Mouse (Mus musculus): ENCODE results near the gene Rb1.

Rb1 gene

GRCm38 (mm10) chr14:73262210-73262609 lies 63.4 kb downstream of the Rb1 start:
- DNase-seq (ENCODE audit: low spot score) = no peak

GRCm38 (mm10) chr14:73258181-73258580 lies 67.4 kb downstream of the Rb1 start:
- no peak for DNase-seq (ENCODE audit: low spot score)

- DNase-seq (ENCODE audit: low spot score) = no peak
These were observed 68.3 kb downstream of the Rb1 start for GRCm38 (mm10) chr14:73257348-73257747.

- DNase-seq (ENCODE audit: low spot score) = no peak
These were observed 70.1 kb downstream of the Rb1 start for GRCm38 (mm10) chr14:73255426-73255970.

- no peak for DNase-seq (ENCODE audit: low spot score)
These were observed 71.2 kb downstream of the Rb1 start for GRCm38 (mm10) chr14:73254412-73254811.

GRCm38 (mm10) chr14:73253453-73254251 lies 72.0 kb downstream of the Rb1 start:
- DNase-seq (ENCODE audit: low spot score) = no peak

GRCm38 (mm10) chr14:73252276-73252675 lies 73.3 kb downstream of the Rb1 start:
- no peak for DNase-seq (ENCODE audit: low spot score)

- no peak for DNase-seq (ENCODE audit: low spot score)
These were observed 75.6 kb downstream of the Rb1 start for GRCm38 (mm10) chr14:73250056-73250455.

GRCm38 (mm10) chr14:73244061-73244597 lies 81.5 kb downstream of the Rb1 start:
- no peak for DNase-seq (ENCODE audit: low spot score)

- no peak for DNase-seq (ENCODE audit: low spot score)
These were observed 85.8 kb downstream of the Rb1 start for GRCm38 (mm10) chr14:73239857-73240256.

GRCm38 (mm10) chr14:73239291-73239690 lies 86.3 kb downstream of the Rb1 start:
- no peak for DNase-seq (ENCODE audit: low spot score)

GRCm38 (mm10) chr14:73238498-73239250 lies 86.9 kb downstream of the Rb1 start:
- peak; percentile 33 for DNase-seq (ENCODE audit: low spot score)

- DNase-seq (ENCODE audit: low spot score) = peak; percentile 59
These were observed 87.7 kb downstream of the Rb1 start, which contains the start of gene Lpar6 for GRCm38 (mm10) chr14:73237848-73238321. Lpar6 (plus strand) TSS chr14:73237895.

- DNase-seq (ENCODE audit: low spot score) = no peak
These were observed 91.1 kb downstream of the Rb1 start for GRCm38 (mm10) chr14:73234468-73235031.

- no peak for DNase-seq (ENCODE audit: low spot score)
These were observed 94.2 kb downstream of the Rb1 start for GRCm38 (mm10) chr14:73231286-73231982.

- no peak for DNase-seq (ENCODE audit: low spot score)
These were observed 98.8 kb downstream of the Rb1 start for GRCm38 (mm10) chr14:73226849-73227248.

- DNase-seq (ENCODE audit: low spot score) = no peak
These were observed 99.3 kb downstream of the Rb1 start for GRCm38 (mm10) chr14:73226346-73226745.

GRCm38 (mm10) chr14:73222316-73222970 lies 103.2 kb downstream of the Rb1 start:
- no peak for DNase-seq (ENCODE audit: low spot score)

- no peak for DNase-seq (ENCODE audit: low spot score)
These were observed 108.6 kb downstream of the Rb1 start for GRCm38 (mm10) chr14:73217062-73217461.

GRCm38 (mm10) chr14:73211477-73211876 lies 114.1 kb downstream of the Rb1 start:
- DNase-seq (ENCODE audit: low spot score) = no peak

GRCm38 (mm10) chr14:73210196-73210595 lies 115.4 kb downstream of the Rb1 start:
- no peak for DNase-seq (ENCODE audit: low spot score)

All from ovary, postnatal 36 days (tissue).